Mouse (Mus musculus) adrenal gland, adult 10 weeks (tissue): ENCODE measurements around the gene Trim65. TPM values are rescaled to one million over a fixed set of nuclear protein-coding genes. Genes with fewer than 3 reads are reported as not detected.

Source experiments
- polyA plus RNA-seq: library from polyadenylated mRNA; stranded (reverse); fragments of 350-450 nt; fragmentation: Illumina TruSeq; extraction: RNeasy Lipid Tissue Mini Kit (QIAGEN cat#74804); gene quantifications from one replicate; pipeline ENCODE4 v1.2.3, GENCODE M21; 2014; ENCODE audit warnings: low read depth, low replicate concordance

The Trim65 gene
- polyA plus RNA-seq, result 6.2 TPM

GRCm38 (mm10) chr11:116130488-116131205 is at the start of gene Trim65:
TSS of gene Trim65 (minus strand) at chr11:116131128.

DNA sequence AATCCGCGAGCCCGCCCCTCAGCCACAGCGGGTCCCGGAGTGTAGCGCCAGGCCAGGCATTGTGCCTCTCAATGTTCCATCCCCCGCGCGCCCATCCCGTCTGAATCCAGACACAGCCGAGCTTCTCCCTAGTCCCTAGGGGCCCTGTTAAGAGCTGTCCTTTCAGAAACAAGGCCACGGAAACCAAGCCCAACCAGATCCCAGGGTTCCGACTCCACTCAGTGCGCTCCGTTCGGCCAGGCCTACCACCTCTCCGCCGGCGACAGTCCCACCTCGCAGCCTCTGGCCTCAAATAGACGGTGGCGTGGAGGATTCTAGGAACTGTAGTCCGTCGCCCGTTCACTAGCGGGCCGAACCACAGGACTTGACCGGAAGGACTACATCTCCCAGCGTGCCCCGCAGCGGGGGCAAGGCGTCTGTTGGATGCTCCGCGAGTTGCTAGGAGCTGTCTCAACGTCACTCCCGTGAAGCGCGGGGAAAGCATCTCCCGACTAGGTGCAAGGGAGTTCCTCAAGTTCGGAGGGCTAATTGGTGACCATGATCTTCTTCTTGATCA is 37.0 kb upstream of the Trim65 start, which contains the start of gene Fbf1:
TSS of gene Fbf1 (minus strand) at position 283 of the 556 bp plus-strand sequence.

DNA sequence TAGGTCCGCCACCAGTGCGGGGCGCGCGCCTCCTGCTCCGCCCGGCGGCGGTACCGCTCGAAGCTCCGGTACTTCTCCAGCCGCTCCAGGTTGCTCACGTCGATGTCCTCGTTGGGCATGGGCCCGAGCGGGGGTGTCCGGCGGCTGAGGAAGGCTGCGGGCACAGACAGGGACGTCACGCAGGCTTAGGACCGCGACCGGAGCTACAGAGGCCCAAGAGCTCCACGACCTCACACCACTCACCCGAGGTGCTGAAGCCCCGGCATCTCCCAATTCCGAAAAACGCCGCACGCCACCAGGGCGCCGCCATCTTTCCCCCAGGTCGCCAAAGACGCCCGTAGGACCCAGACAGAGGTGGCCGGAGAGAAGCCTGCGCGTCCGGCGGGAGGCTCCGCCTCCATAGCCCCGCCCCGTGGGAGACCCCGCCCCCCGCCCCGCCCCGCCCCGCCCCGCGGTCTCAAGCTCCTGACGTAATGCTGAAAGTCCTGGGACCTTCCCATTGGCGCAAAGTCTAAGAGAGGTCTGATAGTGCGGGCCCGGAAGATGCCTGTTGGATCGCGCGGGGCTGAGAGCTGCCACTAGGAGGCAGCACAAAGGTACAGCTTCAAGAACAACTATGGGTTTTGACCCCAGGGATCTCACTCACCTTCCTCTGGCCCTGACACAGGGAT is 7.7 kb upstream of the Trim65 start, which contains the start of gene Mrpl38:
TSS of gene Mrpl38 (minus strand) at position 401 of the 671 bp plus-strand sequence.

GRCm38 (mm10) chr11:116127156-116127980 is 3.6 kb downstream of the Trim65 start, which contains the start of gene Trim47:
TSS of gene Trim47 (minus strand) at chr11:116127210.

DNA sequence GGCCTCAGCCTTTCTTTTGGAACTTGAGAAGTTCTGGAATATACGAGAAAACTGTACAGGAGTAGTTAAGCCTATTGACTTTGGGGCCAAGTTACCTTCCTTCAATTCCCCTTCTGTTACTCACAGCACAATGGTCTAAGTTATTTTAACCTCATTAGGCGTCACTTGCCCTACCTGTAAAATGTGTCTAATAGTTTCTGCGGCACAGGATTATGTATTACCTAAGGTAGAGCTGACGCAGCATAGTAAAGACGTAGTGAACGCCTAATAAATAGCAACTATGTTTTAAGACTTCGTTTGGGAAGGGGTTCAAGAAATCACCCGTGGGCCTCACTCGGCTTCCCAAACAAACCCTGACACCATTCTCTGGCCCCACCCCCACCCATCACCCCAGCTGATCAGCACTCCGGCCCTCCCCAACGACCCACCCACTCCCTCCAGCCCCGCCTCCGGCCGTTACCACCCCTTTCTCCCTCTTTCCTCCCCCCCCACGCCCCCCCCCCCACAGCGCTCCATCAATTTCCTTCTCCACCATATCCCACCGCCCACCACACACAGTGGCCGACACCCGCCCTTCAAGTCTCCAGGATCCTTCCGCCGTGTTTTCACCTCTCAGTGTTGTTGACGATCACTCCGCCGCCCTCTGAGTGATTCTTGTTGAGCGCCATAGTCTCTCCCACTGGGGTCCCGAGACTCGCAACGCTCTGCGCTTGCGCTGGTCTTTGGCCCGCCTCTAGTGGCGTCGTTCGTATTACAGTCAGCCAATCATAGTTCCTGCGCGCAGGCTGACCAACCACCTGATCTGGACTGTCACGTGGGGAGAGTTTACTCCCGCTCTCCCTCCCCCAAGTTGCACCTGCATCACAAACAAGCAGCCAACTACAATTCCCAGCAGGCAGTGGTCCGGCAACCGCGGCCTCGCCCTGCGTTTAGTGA is 44.4 kb downstream of the Trim65 start, which contains the start of gene Wbp2:
TSS of gene Wbp2 (minus strand) at position 738 of the 936 bp plus-strand sequence.

GRCm38 (mm10) chr11:116077446-116078204 is 53.3 kb downstream of the Trim65 start, which contains the start of gene Unc13d:
TSS of gene Unc13d (minus strand) at chr11:116077961.

Other genes with a start within 250 kb of the Trim65 start
- not detected for gene Smim5, start 231.2 kb downstream of the Trim65 start, polyA plus RNA-seq
- not detected for gene Smim6, start 219.1 kb downstream of the Trim65 start, polyA plus RNA-seq
- 8.3 TPM for gene Sap30bp, start 197.8 kb downstream of the Trim65 start, polyA plus RNA-seq
- gene Recql5, start 197.7 kb downstream of the Trim65 start, polyA plus RNA-seq, result 3.6 TPM
- not detected for gene Itgb4, start 156.4 kb downstream of the Trim65 start, polyA plus RNA-seq
- not detected for gene Galk1, start 118.4 kb downstream of the Trim65 start, polyA plus RNA-seq
- gene H3f3b, start 103.2 kb downstream of the Trim65 start, polyA plus RNA-seq, result 649 TPM
- gene Unk, start 100.8 kb downstream of the Trim65 start, polyA plus RNA-seq, result 2.2 TPM
- gene Unc13d, start 53.2 kb downstream of the Trim65 start, polyA plus RNA-seq, result not detected
- gene Wbp2, start 44.1 kb downstream of the Trim65 start, polyA plus RNA-seq, result 20.4 TPM
- not detected for gene Trim47, start 3.9 kb downstream of the Trim65 start, polyA plus RNA-seq
- 2.7 TPM for gene Mrpl38, start 7.7 kb upstream of the Trim65 start, polyA plus RNA-seq
- 17.7 TPM for gene Fbf1, start 37.0 kb upstream of the Trim65 start, polyA plus RNA-seq
- 2.0 TPM for gene Ten1, start 67.7 kb upstream of the Trim65 start, polyA plus RNA-seq
- 192 TPM for gene Acox1, start 67.9 kb upstream of the Trim65 start, polyA plus RNA-seq
- not detected for gene Evpl, start 106.9 kb upstream of the Trim65 start, polyA plus RNA-seq
- 10.0 TPM for gene Srp68, start 143.1 kb upstream of the Trim65 start, polyA plus RNA-seq
- not detected for gene Galr2, start 149.8 kb upstream of the Trim65 start, polyA plus RNA-seq
- 9.3 TPM for gene Exoc7, start 176.1 kb upstream of the Trim65 start, polyA plus RNA-seq
- not detected for gene Foxj1, start 204.3 kb upstream of the Trim65 start, polyA plus RNA-seq